Mouse (Mus musculus) ovary, postnatal 10 days (tissue): ENCODE measurements around the gene Ssh2.
A peak's percentile ranks its signal among the peaks of the same experiment; 100 is the strongest.

ENCODE experiments used
- DNase-seq: peaks from one replicate; pipeline ENCODE4 v3.0.0; 2022; ENCODE audit warnings: low spot score

The Ssh2 gene

DNA sequence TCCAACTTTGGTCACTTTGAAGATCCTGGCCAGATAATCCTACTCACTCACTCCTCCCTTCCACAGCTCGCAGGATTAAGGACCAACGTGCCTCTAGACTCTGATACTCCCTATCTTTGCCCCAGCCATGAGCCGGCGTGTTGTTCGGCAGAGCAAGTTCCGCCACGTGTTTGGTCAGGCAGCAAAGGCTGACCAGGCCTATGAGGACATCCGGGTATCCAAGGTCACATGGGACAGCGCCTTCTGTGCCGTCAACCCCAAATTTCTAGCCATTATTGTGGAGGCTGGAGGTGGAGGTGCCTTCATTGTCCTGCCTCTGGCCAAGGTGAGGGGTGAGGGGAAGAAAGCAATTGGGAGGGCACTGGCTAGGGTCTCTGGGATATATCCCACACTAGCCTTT lies 247.7 kb downstream of the Ssh2 start:
- no peak for DNase-seq

DNA sequence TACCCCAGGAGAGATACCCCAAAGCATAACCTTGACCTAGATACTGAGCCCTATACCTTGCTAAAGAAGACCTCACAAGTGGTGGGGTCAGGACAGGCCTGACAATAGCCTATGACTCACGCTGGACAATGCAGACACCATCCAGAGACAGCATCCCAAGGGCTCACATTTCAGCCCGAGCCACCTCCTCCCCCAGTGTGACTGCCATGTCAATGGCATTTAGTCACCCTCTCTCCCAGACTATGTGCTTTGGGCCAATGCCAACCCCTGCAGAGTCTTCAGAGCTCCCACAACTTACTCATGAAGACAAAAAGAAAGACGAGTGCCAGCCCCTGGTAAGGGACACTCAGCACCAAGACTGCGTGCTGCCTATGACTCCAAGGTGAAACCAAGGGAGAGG lies 248.6 kb downstream of the Ssh2 start:
- DNase-seq = no peak

DNA sequence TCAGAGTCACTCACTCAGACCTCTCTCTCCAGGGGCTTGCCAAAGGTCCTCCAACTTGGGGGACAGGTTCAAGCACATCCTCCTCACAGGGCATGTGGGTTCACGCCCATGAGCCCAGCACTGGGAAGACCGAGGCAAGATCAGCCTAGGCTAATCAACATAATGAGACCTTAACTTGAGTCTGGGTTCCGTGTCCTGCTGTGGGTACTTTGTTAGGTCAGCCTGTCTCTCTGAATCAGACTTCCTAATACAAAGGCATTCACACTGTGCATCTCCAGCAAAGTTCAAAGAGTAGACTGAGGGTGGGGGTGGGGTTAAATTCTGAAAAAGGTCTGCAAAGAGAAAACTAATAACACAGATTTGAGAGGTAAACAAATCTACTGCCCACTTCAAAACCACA lies 249.0 kb downstream of the Ssh2 start:
- no peak for DNase-seq

DNA sequence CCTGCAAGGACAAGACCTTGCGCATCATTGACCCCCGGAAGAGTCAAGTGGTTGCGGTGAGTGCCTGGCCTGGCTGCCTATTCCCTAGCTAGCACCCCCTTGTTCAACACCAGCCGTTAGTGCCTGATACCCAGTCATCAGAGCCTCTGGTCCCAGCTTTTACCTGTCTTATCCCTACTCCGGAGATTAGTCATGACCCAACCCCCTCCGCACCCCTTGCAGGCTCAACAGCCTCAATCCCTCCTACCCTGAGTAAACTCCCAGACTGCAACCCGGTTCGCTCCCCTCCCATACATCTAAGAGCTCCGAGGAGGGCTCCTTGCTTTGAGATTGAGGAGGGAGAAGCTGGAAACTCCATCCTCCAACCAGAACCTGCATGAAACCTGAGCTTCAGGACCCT lies 250.5 kb downstream of the Ssh2 start:
- DNase-seq = no peak

DNA sequence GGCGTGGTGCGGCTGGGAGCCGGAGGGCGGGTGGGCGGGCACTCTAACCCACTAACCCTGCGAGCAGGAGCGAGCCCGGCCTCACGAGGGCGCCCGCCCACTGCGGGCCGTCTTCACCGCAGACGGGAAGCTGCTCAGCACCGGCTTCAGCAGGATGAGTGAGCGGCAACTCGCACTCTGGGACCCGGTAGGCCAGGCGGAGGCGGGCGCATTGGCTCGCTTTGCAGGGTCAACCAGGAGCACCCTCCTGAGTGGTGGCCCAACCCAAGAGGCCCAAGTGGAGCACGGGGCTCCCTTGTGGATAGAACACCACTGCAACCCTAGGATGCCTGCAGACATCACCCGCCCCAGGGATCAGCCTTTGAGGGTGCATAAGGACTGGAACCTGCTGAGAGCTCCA lies 251.1 kb downstream of the Ssh2 start:
- DNase-seq = peak; percentile 27

DNA sequence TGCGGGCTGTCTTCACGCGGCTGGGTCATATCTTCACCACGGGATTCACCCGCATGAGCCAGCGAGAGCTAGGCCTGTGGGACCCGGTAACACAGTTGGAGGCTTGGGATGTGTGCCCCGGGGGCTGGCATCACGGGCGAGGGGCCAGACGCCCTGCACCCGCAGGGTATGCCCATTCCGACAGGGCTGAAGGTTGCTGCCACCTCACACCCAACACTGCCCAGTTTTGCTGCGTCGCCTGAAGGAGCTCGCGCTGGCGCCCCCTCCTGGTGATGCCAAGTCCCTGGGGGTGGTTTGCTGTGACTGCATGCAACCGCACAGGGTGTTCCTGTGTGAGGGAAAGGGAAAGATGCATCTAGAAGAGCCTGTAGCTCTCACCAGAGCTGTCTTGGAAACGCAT lies 251.7 kb downstream of the Ssh2 start:
- DNase-seq = peak; percentile 47

DNA sequence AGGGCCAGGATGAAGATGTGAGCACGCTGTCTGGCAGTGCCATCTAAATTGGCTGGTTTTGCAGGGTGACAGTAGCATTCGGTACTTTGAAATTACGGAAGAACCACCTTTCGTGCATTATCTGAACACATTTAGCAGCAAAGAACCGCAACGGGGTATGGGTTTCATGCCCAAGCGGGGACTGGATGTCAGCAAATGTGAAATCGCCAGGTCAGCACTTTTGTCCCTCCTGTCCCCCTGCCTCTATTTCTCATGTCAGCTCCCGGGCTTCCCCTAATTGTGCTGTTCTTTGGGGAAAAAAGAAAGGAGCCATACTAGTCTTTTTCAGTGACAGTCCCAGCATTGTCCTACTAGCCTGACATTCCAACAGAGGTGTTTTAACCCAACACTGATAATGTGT lies 252.3 kb downstream of the Ssh2 start:
- no peak for DNase-seq

DNA sequence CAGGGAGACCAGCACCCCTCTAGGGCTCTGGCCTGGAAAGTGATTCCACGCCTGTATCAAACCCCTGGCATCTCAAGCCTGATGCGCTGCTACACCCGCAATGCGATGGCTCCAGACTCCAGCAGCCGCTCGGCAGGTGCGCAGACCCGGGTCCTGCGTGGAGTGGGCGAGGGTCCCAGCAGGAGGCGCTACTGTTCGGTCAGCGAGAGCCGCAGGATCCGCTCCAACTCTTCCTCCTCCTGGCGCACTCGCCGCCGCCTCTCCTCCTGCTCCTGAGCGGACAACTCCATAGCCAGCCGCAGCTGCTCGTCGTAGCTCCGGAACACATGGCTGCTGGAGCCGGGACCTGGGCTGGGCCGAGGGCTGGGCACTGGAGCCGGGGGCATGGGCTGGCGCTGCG lies 255.3 kb downstream of the Ssh2 start:
- no peak for DNase-seq

DNA sequence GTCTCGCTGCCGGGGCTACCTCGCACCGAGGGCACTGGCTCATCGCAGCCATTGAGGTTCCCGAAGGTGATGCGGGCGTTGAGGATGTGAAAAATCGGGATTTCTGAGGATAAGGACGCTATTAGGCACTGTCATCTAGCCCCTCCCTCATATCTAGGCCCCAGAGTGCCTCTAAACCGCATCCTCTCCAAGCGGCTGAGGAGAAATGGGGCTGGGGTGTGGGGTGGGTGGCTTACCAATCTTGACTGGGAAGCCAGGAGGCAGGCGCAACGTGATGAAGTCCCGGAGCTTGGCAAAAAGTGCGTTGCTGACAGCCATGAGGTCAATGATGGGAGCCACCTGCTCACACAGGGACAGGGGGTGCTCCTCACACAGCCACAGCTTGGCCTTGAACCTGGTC lies 256.7 kb downstream of the Ssh2 start:
- no peak for DNase-seq

DNA sequence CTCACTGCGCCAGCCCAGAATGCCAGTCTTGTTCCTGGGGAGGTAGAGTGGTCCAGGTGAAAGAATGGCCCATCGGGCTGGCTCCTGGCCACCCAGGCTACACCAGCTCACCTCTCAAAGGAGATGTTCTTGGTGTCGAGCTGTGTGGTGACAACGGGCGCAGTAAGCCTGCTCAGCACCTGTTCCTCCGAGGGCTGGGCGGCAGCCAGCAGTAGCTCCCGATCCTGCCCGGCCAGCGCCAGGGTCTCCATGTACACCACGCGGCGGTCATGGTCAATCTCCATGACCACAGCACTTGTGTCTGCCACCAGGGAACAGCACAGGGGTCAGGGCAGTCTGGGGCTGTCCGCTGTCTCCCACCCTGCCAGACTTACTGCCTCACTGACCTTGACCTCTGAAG lies 260.1 kb downstream of the Ssh2 start:
- DNase-seq = no peak

DNA sequence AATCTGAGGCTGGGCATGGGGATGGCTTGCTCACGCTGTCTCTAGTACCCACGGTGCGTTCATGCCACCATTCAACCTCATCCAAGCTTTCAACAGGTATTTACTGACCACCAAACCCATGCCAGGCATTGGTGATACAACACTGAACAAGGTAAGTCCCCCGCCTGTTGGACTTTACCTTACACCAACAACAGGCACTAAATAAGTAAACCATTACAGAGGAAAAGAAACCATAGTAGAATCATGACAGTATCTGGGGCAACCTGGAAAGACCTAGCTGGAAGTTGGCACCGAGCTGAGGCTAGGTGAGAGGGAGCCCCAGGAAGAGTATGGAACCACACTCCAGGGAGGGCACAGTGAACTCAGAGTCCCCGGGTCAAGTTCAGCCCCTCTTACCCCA lies 260.8 kb downstream of the Ssh2 start:
- no peak for DNase-seq

DNA sequence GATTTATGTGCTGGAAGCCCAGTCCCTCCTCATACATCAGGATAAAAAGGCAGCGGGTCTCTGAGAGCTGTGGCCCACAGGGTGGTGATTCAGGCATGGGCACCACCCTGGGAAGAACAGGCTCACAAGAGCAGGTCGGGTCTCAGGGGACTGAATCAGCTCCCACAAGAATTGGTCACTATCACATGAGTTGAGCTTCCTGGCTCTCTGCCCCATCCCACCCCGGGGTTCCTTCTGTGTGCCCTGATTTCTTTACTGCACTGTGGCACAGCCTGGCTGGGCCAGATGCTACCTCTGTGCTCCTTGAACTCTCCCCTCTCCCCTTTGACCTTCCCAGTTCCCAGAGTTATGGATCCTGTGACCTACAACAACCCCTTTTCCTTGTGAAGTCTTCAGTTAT lies 267.0 kb downstream of the Ssh2 start:
- no peak for DNase-seq

DNA sequence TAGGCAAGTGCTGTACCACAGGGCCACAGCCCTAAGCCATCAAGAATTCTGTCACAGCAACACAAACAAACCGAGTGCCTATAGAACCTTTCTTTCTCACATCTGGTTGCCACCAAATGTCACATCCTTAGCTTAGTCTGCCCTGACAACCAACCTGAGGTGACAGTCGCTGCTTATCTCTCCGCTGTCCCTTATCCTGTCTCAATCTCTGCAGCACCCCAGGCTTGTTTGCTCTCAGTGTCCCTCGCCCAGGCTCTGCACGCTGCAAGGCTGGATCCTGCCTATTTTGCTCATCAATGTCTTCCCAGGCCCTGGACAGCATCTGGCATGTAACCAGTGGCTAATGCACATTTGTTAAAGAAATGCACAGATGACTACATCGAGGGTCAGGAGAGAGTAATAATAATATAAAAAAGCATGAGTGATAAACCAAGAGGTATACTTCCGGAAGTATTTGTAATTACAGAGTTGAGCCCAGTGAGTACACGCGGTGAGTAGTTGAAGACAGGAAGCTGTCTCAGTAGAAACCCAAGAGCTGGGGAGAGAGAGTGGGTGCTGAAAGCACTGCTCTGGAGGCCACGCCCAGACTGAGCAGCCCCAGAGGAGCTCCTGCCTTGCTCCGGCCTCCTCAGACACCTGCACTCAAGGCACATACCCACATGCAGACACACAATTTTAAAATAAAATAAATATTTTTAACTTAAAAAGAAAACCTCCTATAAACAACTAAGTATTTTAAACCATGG lies 267.6 kb downstream of the Ssh2 start:
- no peak for DNase-seq

DNA sequence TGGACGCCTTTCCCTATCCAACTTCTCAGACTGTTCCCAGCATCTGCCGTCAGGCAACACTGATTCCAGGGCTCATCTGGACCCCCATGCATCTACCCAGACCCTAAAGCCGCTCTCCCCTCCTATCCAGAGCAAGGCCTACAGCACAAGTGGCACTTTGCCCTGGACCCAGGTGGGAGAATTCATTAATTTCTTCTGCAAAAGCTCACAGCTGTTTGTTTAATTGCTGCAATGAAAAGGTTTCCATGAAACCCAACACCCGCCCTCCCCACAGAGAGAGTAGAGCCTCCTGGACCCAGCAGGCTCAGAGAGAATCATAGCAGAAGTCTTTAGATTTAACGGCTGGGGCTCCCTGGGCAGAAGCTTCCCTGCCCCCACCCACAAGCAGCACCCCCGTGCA lies 269.1 kb downstream of the Ssh2 start:
- no peak for DNase-seq

DNA sequence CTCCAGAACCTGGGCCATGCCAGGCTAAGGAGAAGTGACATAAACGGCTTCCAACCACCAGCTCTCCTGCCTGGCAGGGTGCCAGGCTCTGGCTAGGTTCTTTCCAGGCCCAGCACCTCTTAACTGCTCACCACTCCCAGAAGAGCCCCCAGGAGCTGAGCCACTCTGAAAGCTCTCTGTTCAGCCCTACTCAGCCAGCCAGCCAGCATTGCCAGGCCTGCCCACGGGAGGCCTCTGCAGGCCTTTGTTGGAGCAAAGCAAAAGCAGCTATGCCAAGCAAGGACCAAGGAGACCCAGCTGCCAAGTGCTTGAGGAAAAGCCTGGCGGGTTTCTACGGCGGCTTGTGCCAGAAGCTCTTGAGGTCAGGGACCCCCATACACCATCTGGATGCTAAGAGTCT lies 270.7 kb downstream of the Ssh2 start:
- no peak for DNase-seq

DNA sequence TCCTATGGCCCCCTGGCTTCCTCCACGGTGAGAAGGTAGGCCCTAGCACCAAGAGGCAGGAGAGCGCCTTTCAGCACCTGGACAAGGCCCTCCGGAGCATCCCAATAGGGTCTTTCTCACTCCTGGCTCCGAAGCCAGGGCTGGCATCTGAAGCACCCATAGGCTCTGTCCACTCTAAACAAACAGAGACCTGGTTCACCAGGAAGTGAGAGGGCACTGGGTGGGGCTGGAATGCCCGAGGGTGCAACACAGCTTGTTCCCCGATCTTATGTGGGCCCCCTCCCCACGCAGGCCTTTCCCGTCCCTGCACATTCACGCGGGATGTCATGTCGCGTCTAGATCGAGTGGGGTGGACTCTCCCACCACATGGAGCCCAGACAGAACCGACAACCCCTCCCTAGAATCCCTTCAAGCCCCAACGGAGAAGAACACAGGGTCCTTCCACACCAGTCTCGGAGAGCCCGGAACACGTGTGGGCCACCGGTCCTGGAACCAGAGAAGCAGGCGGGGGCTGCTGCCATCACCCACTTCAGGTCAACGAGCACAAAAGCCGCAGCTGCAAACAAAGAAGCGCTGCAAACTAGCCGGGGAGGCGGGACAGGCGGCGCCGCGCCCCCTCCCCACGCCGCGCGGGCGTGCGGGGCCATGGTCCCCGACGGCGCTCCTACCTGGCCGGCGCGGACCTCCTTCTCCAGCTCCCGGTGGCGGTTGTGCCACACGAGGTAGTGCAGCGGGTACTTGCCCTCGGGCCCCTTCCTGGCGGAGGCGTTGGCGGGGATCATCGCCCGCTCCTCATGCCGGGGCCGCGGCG lies 272.9 kb downstream of the Ssh2 start:
- no peak for DNase-seq

DNA sequence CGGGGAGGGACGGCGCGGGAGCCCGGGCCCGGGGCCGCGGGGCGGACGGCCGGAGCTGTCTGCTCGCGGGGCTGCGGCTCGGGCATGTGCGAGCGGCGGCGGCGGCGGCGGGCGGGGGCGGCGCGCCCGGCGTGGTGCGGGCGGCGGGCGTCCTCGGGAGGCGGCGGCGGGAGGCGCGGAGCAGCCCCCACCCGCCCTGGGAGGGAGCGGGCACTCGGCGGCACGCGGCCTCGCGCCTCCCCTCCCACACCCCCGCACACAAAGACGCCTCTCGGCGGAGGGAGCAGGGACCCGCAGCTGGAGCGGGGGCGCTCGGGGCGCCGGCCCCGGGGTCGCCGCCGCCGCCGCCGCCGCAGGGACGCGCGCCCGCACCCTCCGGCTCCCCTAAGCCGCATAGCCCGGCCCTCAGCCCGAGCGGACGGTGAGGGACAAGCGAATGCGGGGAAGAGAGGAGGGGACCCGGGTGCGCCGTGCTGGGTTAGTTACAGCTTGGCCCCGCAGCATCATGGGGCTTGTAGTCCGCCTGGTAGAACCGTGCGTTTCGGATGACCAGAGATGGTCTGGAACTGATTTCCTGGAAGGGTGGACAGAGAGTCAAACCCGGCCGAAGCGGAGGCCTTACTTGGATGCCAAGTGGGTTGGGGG lies 273.6 kb downstream of the Ssh2 start, which contains the start of gene Ankrd13b:
Gene Ankrd13b, minus strand, starts transcription at position 88 of the 645 bp plus-strand sequence.
- no peak for DNase-seq

DNA sequence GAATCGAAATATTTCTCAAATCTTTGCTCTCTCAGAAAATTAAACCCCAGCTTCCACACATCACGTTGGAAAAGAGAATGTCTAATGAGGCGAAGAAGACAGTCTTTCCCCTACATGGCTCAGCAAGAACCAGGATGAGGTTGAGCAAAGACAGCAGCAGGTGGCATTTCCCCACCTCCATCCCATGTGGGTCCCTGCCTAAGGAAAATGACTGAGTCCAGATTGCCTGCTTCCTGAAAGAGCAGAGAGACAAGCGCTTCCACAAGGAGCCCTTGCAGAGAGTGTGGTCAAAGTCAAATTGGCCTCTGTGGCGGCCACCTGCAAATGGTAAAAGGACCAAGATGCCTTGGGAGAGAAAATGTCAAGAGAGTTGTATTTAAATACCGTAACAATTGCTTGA lies 274.4 kb downstream of the Ssh2 start:
- DNase-seq = no peak

DNA sequence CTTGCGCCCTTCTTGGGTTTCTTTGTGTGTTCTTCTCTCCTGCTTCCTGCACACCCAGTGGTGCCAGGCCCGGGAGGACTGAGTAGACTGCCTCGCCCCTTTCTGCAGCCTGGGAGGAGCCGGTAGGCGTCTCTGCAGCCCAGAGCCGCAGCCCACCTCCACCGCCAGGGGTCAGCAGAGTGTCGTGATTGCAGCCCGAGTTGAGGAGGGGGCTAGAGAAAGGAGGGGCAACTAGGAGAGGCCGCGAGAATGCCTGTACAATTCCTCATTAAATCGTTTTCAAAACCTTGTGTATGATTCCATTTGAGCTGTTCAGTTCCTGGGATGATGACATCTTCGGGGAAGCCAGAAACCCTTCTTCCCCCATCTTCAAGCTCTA lies 275.0 kb downstream of the Ssh2 start:
- peak; percentile 86 for DNase-seq

DNA sequence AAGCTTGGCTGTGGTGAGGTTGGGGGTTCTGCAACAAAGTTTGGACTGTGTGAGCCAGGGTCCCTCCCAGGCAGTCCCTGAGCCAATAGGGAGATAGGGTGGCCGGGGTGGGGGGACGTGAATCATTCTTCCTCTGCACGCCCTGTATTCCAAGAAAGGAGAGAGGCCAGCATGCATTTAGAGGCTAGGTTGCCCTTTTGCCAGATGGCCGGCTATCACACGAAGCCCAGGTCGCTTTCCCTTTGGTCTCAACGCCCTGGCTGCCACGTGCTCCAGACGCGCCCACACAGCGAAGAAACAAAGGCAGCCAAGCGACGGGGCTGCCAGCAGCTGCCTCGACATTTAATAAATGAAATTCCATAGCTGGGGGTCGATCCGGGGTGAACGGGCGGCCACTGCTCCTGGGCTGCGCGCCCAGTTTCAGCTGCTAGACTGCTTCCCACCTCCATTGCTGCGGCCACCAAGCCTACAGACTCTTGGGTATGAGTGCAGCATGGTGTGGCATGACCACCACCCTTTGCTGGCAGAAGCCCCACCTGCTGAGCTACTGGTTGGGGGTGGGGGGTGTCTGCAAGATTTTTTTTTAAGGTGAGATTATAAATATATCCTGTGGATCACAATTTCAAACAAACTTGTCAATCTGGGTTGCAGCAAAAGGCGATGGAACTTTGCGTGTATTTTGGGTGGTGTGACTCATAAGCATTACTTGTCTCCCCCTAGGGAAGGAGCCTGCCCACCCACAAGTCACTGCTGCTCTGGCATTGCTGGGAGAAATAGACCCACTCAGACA lies 275.6 kb downstream of the Ssh2 start:
- DNase-seq = no peak

DNA sequence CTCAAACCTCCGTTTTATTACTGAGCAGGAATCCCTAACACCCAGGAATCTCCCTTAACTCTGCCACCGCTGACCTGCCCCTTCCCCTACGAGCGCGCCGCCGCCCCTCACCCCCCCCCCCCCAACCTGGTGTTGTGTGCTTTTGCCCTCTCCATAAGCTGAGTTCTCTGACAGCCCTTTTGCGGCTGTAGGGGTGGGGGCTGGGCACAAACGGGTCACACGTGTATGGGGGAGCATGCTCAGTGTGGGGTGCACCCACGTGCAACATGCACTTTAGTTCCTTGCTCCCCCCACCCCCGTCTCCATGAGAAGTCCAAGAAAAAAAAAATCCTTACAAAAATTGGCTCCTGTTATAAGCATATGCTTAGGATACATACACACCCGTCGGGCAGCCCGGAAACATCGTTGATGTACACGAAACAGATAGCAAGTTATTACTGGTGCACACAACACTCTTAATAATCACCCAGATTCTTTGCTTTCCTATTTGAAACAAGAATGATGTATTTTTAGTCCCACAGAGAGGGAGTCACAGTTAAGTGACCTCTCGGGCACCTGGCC lies 276.3 kb downstream of the Ssh2 start:
- DNase-seq = no peak

DNA sequence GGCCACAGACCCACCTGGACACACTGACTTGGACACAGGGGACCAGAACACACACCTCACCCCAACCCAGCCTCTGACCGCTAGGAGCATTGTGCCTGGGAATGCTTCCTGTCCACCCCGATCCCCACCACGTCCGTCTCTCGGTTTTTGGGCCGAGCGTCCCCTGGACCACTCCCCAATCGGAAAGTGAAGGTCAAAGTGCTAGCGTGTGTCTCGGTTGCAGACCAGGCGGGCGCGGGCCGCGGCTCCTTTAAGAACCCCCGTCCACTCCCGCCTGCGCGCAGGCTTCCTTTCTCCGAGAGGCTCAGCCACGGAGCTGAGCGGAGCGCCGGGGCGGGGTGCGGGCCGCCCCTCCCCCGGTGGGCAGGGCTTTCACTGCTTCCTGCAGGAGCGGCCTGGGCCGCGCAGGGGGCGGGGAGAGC lies 276.8 kb downstream of the Ssh2 start:
- DNase-seq = no peak
